Mouse (Mus musculus): ENCODE results near the gene Olfr688.

DNA sequence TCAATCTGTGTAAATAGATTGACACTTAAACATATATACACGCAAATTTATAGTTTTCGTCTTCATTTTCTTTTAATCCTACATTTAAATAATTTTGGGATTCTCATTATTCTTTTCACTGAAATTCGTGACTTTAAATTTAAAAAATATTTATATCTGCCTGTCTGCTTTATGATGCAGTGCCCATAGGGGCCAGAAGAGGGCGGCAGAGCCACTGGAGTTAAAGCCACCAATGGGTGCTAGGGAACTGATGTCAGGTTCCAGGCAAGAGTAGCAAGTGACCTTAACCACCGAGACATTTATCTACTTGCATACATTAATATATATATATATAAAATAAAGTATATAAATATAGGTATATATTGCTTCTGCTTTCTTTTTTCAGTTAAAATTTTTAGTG is 31.2 kb upstream of the Olfr688 start:
- no peak for TF ChIP-seq E2F4 (IDR thresholded peaks at IDR 0.05; ENCODE audit: insufficient read depth)
- TF ChIP-seq POLR2A (IDR thresholded peaks at IDR 0.05; ENCODE audit: insufficient read length, low read depth): no peak
- no peak for TF ChIP-seq TCF3 (IDR thresholded peaks at IDR 0.05; ENCODE audit: insufficient read length, low read depth)
- no peak for TF ChIP-seq USF1 (IDR thresholded peaks at IDR 0.05; ENCODE audit: low read depth)
- TF ChIP-seq POLR2AphosphoS2 (IDR thresholded peaks at IDR 0.05; ENCODE audit: insufficient read length, low read depth): no peak

Data from myocyte (in vitro differentiated cells).